Mouse (Mus musculus): ENCODE results near the gene Plekhg2. TPM values are rescaled to one million over a fixed set of nuclear protein-coding genes. Genes with fewer than 3 reads are reported as not detected.

Plekhg2 gene
- polyA plus RNA-seq, 1 experiment from 2014 or later: 17.7 TPM

DNA sequence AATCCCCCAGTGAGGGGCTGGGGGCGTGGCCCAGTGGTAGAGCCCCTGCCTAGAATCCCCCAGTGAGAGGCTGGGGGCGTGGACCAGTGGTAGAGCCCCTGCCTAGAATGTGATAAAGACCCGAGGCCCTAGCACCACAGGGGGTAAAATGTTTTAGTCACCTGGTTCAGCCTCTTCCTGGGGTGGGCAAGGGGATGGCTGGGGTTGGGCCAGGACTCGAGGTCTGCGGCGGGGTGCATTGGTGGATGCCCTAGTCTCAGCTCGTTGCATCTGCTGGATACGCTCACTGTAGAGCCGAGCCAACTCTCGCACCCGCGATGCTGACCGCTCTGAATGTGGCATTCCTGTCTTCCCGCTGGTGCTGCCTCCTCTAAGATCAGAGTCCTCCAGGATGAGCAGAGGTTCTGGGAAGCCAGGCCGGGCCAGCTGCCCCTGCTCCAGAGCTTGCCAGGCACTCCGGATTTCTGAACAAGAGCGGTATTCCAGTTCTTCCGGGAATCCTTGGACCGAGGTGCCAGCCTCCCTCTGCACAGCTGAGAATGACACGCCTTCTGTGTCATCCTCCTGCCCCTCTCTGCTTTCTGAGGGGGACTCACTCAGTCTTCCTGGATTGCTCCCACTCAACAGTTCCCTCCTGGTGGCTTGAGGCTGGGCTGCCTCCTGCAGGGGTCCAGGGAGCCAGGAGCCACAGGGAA lies 10.6 kb downstream of the Plekhg2 start:
- H3K4me1 ChIP-seq (ENCODE audit: control insufficient read depth, insufficient read depth, low read length): peaks cover 3% of the 10 kb centered on the region; the same call in 1 of the 2 replicates
- ATAC-seq: no peak
- peaks cover 75% of the 10 kb centered on the region for H3K36me3 ChIP-seq (ENCODE audit: control insufficient read depth, insufficient read depth, low read length)
- no peaks in the 10 kb centered on the region for H3K9me3 ChIP-seq (replicated peaks; ENCODE audit: control insufficient read depth, low read length)
- no peak for DNase-seq (ENCODE audit: low spot score)
- H3K4me2 ChIP-seq (ENCODE audit: low read length): no peak overlapping the region
- no peaks in the 10 kb centered on the region for H3K27me3 ChIP-seq (replicated peaks; ENCODE audit: control insufficient read depth, insufficient read depth, low read length)
- H3K27ac ChIP-seq (ENCODE audit: low read depth, low read length): no peak overlapping the region
- no peak overlapping the region for H3K4me3 ChIP-seq (ENCODE audit: low read depth, low read length)
- 96% methylated on average over 20 of the region's 20 CpGs for WGBS
- H3K9ac ChIP-seq (ENCODE audit: low read length): no peak overlapping the region

DNA sequence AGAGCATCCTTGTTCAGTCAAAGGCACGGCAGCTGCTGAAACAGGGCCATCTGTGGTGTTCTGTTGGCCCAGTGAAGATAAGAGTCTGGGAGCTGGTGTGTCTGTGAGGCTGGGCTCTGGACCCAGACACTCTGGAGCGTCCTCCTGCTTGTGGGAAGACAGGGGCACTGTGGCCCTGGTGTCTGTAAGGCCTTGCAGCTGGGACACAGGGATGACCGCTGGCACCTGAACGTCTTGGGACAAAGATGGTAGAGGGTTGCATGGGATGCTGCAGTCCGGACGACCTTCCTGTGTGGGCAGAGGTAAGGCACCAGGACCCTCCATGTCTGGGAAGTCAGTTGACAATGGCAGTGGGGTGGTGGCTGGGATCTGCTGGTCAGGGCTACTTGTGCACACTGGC lies 12.1 kb downstream of the Plekhg2 start:
- no peak for ATAC-seq
- H3K36me3 ChIP-seq (ENCODE audit: control insufficient read depth, insufficient read depth, low read length): peaks cover 61% of the 10 kb centered on the region
- no peak overlapping the region for H3K4me3 ChIP-seq (ENCODE audit: low read depth, low read length)
- H3K27ac ChIP-seq (ENCODE audit: low read depth, low read length): no peak overlapping the region
- no peak overlapping the region for H3K9ac ChIP-seq (ENCODE audit: low read length)
- 90% methylated on average over 6 of the region's 6 CpGs for WGBS
- H3K4me2 ChIP-seq (ENCODE audit: low read length): no peak overlapping the region
- H3K27me3 ChIP-seq (replicated peaks; ENCODE audit: control insufficient read depth, insufficient read depth, low read length): no peaks in the 10 kb centered on the region
- peaks cover 3% of the 10 kb centered on the region; the same call in 1 of the 2 replicates for H3K4me1 ChIP-seq (ENCODE audit: control insufficient read depth, insufficient read depth, low read length)
- no peak for DNase-seq (ENCODE audit: low spot score)
- no peaks in the 10 kb centered on the region for H3K9me3 ChIP-seq (replicated peaks; ENCODE audit: control insufficient read depth, low read length)

DNA sequence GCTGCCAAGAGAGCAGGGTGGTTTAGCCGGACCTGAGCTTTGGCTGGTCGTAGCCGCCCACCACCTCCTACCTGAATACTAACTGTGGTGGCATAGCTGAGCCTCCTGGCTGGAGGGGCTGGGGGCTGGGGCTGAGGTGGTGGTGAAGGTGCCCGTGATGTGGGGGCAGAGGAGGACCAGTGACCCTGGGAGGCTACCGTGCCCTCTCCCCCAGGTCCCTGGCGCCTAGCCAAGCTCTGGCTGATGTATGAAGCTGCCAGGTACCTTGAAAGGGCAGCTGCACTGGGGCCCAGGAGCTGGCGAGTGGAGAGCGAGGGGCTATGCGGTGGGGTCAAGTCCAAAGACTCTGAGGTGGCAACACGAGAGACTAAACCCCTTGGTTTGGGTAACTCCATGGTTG lies 12.5 kb downstream of the Plekhg2 start:
- no peak overlapping the region for H3K9ac ChIP-seq (ENCODE audit: low read length)
- H3K4me3 ChIP-seq (ENCODE audit: low read depth, low read length): no peak overlapping the region
- no peak overlapping the region for H3K4me2 ChIP-seq (ENCODE audit: low read length)
- no peak for DNase-seq (ENCODE audit: low spot score)
- H3K27me3 ChIP-seq (replicated peaks; ENCODE audit: control insufficient read depth, insufficient read depth, low read length): no peaks in the 10 kb centered on the region
- no peak overlapping the region for H3K27ac ChIP-seq (ENCODE audit: low read depth, low read length)
- WGBS: 88% methylated on average over 10 of the region's 10 CpGs
- peaks cover 3% of the 10 kb centered on the region; the same call in 1 of the 2 replicates for H3K4me1 ChIP-seq (ENCODE audit: control insufficient read depth, insufficient read depth, low read length)
- H3K36me3 ChIP-seq (ENCODE audit: control insufficient read depth, insufficient read depth, low read length): peaks cover 61% of the 10 kb centered on the region
- no peaks in the 10 kb centered on the region for H3K9me3 ChIP-seq (replicated peaks; ENCODE audit: control insufficient read depth, low read length)
- no peak for ATAC-seq

DNA sequence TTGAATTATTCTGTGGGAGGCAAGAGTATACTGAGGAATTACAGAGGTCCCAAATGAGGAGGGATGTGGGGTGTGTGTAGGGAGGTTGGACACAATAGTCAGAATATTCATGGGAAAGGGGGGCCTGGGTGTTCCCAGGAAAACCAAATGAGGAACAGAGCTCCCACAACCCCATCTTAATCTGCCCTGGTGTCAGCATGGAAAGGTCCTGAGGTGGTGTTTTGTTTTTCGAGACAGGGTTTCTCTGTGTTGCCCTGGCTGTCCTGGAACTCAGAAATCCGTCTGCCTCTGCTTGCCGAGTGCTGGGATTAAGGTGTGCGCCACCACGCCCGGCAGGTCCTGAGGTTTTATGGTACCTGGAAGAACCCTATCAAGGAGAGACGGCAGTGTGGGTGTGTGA lies 14.0 kb downstream of the Plekhg2 start:
- Histone ChIP-seq H3K27me3 (replicated peaks; ENCODE audit: control insufficient read depth, insufficient read depth, low read length) (no peaks in the 10 kb centered on the region), H3K4me2 (ENCODE audit: low read length) (no peak overlapping the region), H3K9ac (ENCODE audit: low read length) (no peak overlapping the region), H3K4me1 (ENCODE audit: control insufficient read depth, insufficient read depth, low read length) (peaks cover 3% of the 10 kb centered on the region; the same call in 1 of the 2 replicates), H3K4me3 (ENCODE audit: low read depth, low read length) (no peak overlapping the region), H3K27ac (ENCODE audit: low read depth, low read length) (no peak overlapping the region), H3K9me3 (replicated peaks; ENCODE audit: control insufficient read depth, low read length) (no peaks in the 10 kb centered on the region), H3K36me3 (ENCODE audit: control insufficient read depth, insufficient read depth, low read length) (peaks cover 61% of the 10 kb centered on the region)
- DNase-seq (ENCODE audit: low spot score) (no peak), ATAC-seq (no peak)
- whole genome bisulfite sequencing: 42% methylated on average over 7 of the region's 7 CpGs

DNA sequence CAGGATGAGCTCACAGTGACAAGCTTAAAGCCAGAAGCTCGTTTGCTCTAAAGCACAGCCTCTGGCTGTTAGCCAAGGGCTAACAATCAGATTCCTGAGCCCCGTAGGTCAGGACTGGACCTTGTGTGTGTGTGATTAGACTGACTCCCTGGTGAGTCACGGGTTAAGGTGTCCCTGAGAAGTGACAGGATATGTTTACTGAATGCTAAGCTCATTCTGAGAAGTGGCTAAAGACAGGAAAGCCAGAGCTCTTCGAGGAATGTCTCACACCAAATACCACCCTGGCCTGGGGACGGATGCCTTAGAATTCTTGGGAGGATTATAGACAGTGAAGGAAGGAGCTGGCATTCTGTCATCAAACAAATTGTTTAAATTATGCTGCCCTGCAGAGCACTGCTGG lies 14.4 kb downstream of the Plekhg2 start:
- H3K4me2 ChIP-seq (ENCODE audit: low read length): no peak overlapping the region
- ATAC-seq (0 out of 2 replicates have a peak, but pooled peaks have one; percentile 24), DNase-seq (ENCODE audit: low spot score) (peak; percentile 32)
- H3K4me1 ChIP-seq (ENCODE audit: control insufficient read depth, insufficient read depth, low read length): peaks cover 3% of the 10 kb centered on the region; the same call in 1 of the 2 replicates
- H3K36me3 ChIP-seq (ENCODE audit: control insufficient read depth, insufficient read depth, low read length): peaks cover 64% of the 10 kb centered on the region
- H3K27ac ChIP-seq (ENCODE audit: low read depth, low read length): peak overlapping the region; percentile 30
- no peaks in the 10 kb centered on the region for H3K27me3 ChIP-seq (replicated peaks; ENCODE audit: control insufficient read depth, insufficient read depth, low read length)
- no peaks in the 10 kb centered on the region for H3K9me3 ChIP-seq (replicated peaks; ENCODE audit: control insufficient read depth, low read length)
- 0% methylated on average over 5 of the region's 5 CpGs for WGBS
- peak overlapping the region; percentile 38 for H3K9ac ChIP-seq (ENCODE audit: low read length)
- no peak overlapping the region for H3K4me3 ChIP-seq (ENCODE audit: low read depth, low read length)

DNA sequence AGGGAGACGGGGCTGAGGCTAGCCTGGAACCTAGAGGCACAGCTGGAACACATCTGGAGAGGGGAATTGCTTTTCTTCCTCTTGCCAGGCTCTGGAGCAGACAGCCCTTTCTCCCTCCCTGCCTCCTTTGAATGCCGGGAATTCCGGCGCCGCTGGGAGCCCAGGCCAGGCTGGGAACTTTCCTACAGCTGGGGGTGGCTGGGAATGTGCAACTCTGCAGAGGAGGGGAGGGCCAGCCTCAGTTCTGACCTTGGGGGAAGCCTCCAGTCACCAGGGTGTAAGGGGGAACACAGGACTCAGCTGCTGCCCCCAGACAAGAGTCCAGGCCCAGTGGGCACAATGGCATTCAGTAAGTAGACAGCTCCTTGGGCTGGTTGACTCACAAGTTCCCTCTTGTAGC lies 15.4 kb downstream of the Plekhg2 start:
- Histone ChIP-seq H3K36me3 (ENCODE audit: control insufficient read depth, insufficient read depth, low read length) (peaks cover 64% of the 10 kb centered on the region), H3K9ac (ENCODE audit: low read length) (no peak overlapping the region), H3K9me3 (replicated peaks; ENCODE audit: control insufficient read depth, low read length) (no peaks in the 10 kb centered on the region), H3K27me3 (replicated peaks; ENCODE audit: control insufficient read depth, insufficient read depth, low read length) (no peaks in the 10 kb centered on the region), H3K4me1 (ENCODE audit: control insufficient read depth, insufficient read depth, low read length) (peaks cover 3% of the 10 kb centered on the region; the same call in 1 of the 2 replicates), H3K4me2 (ENCODE audit: low read length) (no peak overlapping the region), H3K4me3 (ENCODE audit: low read depth, low read length) (no peak overlapping the region), H3K27ac (ENCODE audit: low read depth, low read length) (no peak overlapping the region)
- DNase-seq (ENCODE audit: low spot score) (no peak), ATAC-seq (no peak)
- under 1% methylated on average over 5 of the region's 5 CpGs for WGBS

DNA sequence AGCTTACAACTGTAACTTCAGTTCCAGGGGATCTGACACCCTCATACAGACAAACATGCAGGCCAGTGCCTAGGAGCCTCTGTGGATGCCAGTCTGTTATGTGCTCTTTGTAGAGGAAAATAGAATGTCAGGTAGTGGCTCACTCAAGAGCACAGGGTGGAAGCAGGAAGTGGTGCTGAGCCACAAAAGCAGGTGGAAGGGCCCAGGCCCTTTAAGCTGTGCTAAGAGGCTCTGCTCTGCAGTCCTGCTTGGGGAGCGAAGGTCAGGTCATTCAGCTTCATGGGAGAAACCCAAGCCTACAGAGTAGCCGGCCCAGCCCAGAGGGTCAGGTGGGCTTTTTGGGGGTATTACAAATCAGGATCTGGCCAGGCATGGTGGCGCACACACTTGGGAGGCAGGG lies 17.2 kb downstream of the Plekhg2 start:
- WGBS: 89% methylated on average over 3 of the region's 3 CpGs
- H3K36me3 ChIP-seq (ENCODE audit: control insufficient read depth, insufficient read depth, low read length): peaks cover 47% of the 10 kb centered on the region
- no peaks in the 10 kb centered on the region for H3K27me3 ChIP-seq (replicated peaks; ENCODE audit: control insufficient read depth, insufficient read depth, low read length)
- H3K4me2 ChIP-seq (ENCODE audit: low read length): no peak overlapping the region
- no peaks in the 10 kb centered on the region for H3K9me3 ChIP-seq (replicated peaks; ENCODE audit: control insufficient read depth, low read length)
- no peak overlapping the region for H3K27ac ChIP-seq (ENCODE audit: low read depth, low read length)
- peaks cover 9% of the 10 kb centered on the region for H3K4me1 ChIP-seq (ENCODE audit: control insufficient read depth, insufficient read depth, low read length)
- H3K4me3 ChIP-seq (ENCODE audit: low read depth, low read length): no peak overlapping the region
- DNase-seq (ENCODE audit: low spot score) (no peak), ATAC-seq (no peak)
- no peak overlapping the region for H3K9ac ChIP-seq (ENCODE audit: low read length)

DNA sequence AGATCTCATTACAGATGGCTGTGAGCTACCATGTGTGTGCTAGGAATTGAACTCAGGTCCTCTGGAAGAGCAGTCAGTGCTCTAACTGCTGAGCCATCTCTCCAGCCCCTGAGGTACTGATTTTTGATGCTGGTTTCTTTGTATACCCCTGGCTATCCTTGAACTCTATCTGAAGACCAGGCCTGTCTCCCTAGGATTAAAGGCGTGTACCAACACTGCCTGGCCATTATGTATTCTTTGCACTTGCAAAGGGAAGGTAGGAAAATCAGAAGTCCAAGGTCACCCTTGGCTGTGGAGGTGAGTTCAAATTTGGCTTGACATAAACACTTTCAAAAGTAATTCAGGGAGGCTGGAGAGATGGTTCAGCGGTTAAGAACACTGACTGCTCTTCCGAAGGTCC lies 17.8 kb downstream of the Plekhg2 start:
- no peaks in the 10 kb centered on the region for H3K27me3 ChIP-seq (replicated peaks; ENCODE audit: control insufficient read depth, insufficient read depth, low read length)
- H3K9ac ChIP-seq (ENCODE audit: low read length): no peak overlapping the region
- H3K4me3 ChIP-seq (ENCODE audit: low read depth, low read length): no peak overlapping the region
- ATAC-seq (no peak), DNase-seq (ENCODE audit: low spot score) (no peak)
- no peak overlapping the region for H3K27ac ChIP-seq (ENCODE audit: low read depth, low read length)
- peaks cover 41% of the 10 kb centered on the region for H3K36me3 ChIP-seq (ENCODE audit: control insufficient read depth, insufficient read depth, low read length)
- no peaks in the 10 kb centered on the region for H3K9me3 ChIP-seq (replicated peaks; ENCODE audit: control insufficient read depth, low read length)
- WGBS: 89% methylated on average over 3 of the region's 3 CpGs
- H3K4me2 ChIP-seq (ENCODE audit: low read length): no peak overlapping the region
- peaks cover 15% of the 10 kb centered on the region for H3K4me1 ChIP-seq (ENCODE audit: control insufficient read depth, insufficient read depth, low read length)

DNA sequence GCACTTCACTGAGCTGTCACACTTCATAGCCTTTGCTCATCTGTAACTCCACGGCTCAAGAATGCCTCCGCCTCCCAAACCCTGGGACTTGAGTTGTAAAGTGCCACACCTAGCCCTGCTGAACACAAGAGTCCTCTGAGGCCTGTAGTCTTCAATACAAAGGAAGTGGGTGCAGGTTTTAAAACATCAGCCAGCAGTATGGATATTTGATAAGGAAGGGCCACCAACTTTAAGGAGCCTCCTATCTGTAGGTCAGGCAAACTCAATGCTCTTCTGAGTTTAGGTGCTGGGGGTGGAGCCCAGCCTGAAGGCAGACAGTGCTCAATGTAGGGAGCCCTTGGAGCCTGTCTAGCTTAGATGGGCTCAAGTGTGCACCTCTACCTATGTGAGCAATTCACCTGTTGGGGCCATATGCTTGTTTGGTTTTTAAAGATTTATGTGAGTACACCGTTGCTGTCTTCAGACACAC lies 18.3 kb downstream of the Plekhg2 start:
- Histone ChIP-seq H3K27me3 (replicated peaks; ENCODE audit: control insufficient read depth, insufficient read depth, low read length) (no peaks in the 10 kb centered on the region), H3K4me2 (ENCODE audit: low read length) (no peak overlapping the region), H3K4me1 (ENCODE audit: control insufficient read depth, insufficient read depth, low read length) (peaks cover 15% of the 10 kb centered on the region), H3K9me3 (replicated peaks; ENCODE audit: control insufficient read depth, low read length) (no peaks in the 10 kb centered on the region), H3K9ac (ENCODE audit: low read length) (no peak overlapping the region), H3K4me3 (ENCODE audit: low read depth, low read length) (no peak overlapping the region), H3K36me3 (ENCODE audit: control insufficient read depth, insufficient read depth, low read length) (peaks cover 36% of the 10 kb centered on the region), H3K27ac (ENCODE audit: low read depth, low read length) (no peak overlapping the region)
- WGBS: 93% methylated on average over 3 of the region's 3 CpGs
- ATAC-seq: no peak
- no peak for DNase-seq (ENCODE audit: low spot score)

All from forebrain, embryonic 14.5 days (tissue).